Mouse (Mus musculus): Measurements from ENCODE around the gene Wwox. TPM values are rescaled to one million over a fixed set of nuclear protein-coding genes. Genes with fewer than 3 reads are reported as not detected.

The Wwox gene
- total and polyA plus RNA-seq, 3 experiments, result 7.8 to 11.5 (median 9.1) TPM

GRCm38 (mm10) chr8:114452781-114453221 lies 13.3 kb downstream of the Wwox start (continued):
- TF ChIP-seq RCOR1 (conservative IDR thresholded peaks at IDR 0.05; ENCODE audit: low read depth, low read length) (no peak), ETS1 (conservative IDR thresholded peaks at IDR 0.05; ENCODE audit: low read depth, low read length) (no peak), UBTF (IDR thresholded peaks at IDR 0.05; ENCODE audit: low read depth, low read length) (no peak), TCF12 (IDR thresholded peaks at IDR 0.05; ENCODE audit: low read depth, low read length) (no peak), JUND (conservative IDR thresholded peaks at IDR 0.05; ENCODE audit: low read depth, low read length) (no peak), EP300 (IDR thresholded peaks at IDR 0.05; ENCODE audit: low read length) (no peak), TBP (conservative IDR thresholded peaks at IDR 0.05; ENCODE audit: low read depth, low read length) (no peak)

- Histone ChIP-seq H3K27ac (ENCODE audit: insufficient read depth, low read depth) (no peak overlapping the region), H3K79me2 (replicated peaks; ENCODE audit: control insufficient read depth, extremely low read depth, insufficient read depth, poor library complexity, severe bottlenecking) (no peaks in the 10 kb centered on the region), H3K9me3 (replicated peaks; ENCODE audit: low read length) (no peaks in the 10 kb centered on the region), H3K4me3 (replicated peaks in 1 of 3; ENCODE audit: low read depth in 2 of 3, low read length in 2 of 3, poor library complexity in 1 of 3) (no peak overlapping the region), H3K36me3 (replicated peaks in 1 of 2; ENCODE audit: control insufficient read depth in 1 of 2, insufficient read depth in 1 of 2, low read length in 1 of 2) (peaks cover 10 to 73% of the 10 kb centered on the region in 2 experiments), H3K27me3 (replicated peaks) (no peaks in the 10 kb centered on the region), H3K4me1 (ENCODE audit: control insufficient read depth in 1 of 2, insufficient read depth in 2 of 2) (peaks cover 0 to 11% of the 10 kb centered on the region in 2 experiments; a peak in 2 of 4 replicates), H3K4me2 (ENCODE audit: insufficient read depth, low read depth, poor library complexity, severe bottlenecking) (no peak overlapping the region), H3K9ac (ENCODE audit: insufficient read depth, low read depth) (no peak overlapping the region)
- dilution Hi-C loops (cut with MboI; ENCODE audit: extremely low pct_ligation_motif_present, extremely low pct_unique_long_range_greater_than_20kb, low sequenced_read_pairs), result no loop called here
- no peak for DNase-seq (ENCODE audit: extremely low read depth)
- TF ChIP-seq BHLHE40 (IDR thresholded peaks at IDR 0.05; ENCODE audit: low read depth, low read length) (no peak), MAFK (IDR thresholded peaks at IDR 0.05; ENCODE audit: insufficient replicate concordance, low read length) (peak; percentile 85), CHD2 (IDR thresholded peaks at IDR 0.05; ENCODE audit: low read length) (no peak), HCFC1 (IDR thresholded peaks at IDR 0.05; ENCODE audit: low read depth, low read length) (no peak)
- in situ Hi-C loops (cut with MboI; ENCODE audit: low pct_ligation_motif_present, low pct_unique_long_range_greater_than_20kb, low sequenced_read_pairs), result loop anchor here (25.0 kb wide), 1 partner anchor 1982 kb away; no protein-coding TSS in a partner anchor
Measured at GRCm38 (mm10) chr8:114455302-114455701, 15.8 kb downstream of the Wwox start.

GRCm38 (mm10) chr8:114455953-114456352 lies 16.5 kb downstream of the Wwox start:
- dilution Hi-C loops (cut with MboI; ENCODE audit: extremely low pct_ligation_motif_present, extremely low pct_unique_long_range_greater_than_20kb, low sequenced_read_pairs), result no loop called here
- no peaks in the 10 kb centered on the region for H3K27me3 ChIP-seq (replicated peaks)
- H3K4me1 ChIP-seq (ENCODE audit: control insufficient read depth in 1 of 2, insufficient read depth in 2 of 2), result peaks cover 0 to 11% of the 10 kb centered on the region in 2 experiments; a peak in 2 of 4 replicates
- H3K4me3 ChIP-seq (replicated peaks in 1 of 3; ENCODE audit: low read depth in 2 of 3, low read length in 2 of 3, poor library complexity in 1 of 3), result no peak overlapping the region
- TF ChIP-seq SIN3A (IDR thresholded peaks at IDR 0.05; ENCODE audit: low read length) (no peak), E2F4 (IDR thresholded peaks at IDR 0.05; ENCODE audit: insufficient replicate concordance, low read depth, low read length) (no peak), EP300 (IDR thresholded peaks at IDR 0.05; ENCODE audit: low read length) (no peak), NELFE (IDR thresholded peaks at IDR 0.05; ENCODE audit: low read depth, low read length) (no peak), MAX (IDR thresholded peaks at IDR 0.05; ENCODE audit: low read length) (no peak), UBTF (IDR thresholded peaks at IDR 0.05; ENCODE audit: low read depth, low read length) (no peak), ELF1 (IDR thresholded peaks at IDR 0.05; ENCODE audit: low read depth, low read length) (no peak), MXI1 (IDR thresholded peaks at IDR 0.05; ENCODE audit: low read depth, low read length) (no peak), TBP (conservative IDR thresholded peaks at IDR 0.05; ENCODE audit: low read depth, low read length) (no peak), PAX5 (IDR thresholded peaks at IDR 0.05; ENCODE audit: low read length) (no peak), ETS1 (conservative IDR thresholded peaks at IDR 0.05; ENCODE audit: low read depth, low read length) (no peak), POLR2AphosphoS2 (IDR thresholded peaks at IDR 0.05; ENCODE audit: low read depth, low read length) (no peak), ZC3H11A (IDR thresholded peaks at IDR 0.05; ENCODE audit: low read depth, low read length) (no peak)
- in situ Hi-C loops (cut with MboI; ENCODE audit: low pct_ligation_motif_present, low pct_unique_long_range_greater_than_20kb, low sequenced_read_pairs), result loop anchor here (25.0 kb wide), 1 partner anchor 1981 kb away; no protein-coding TSS in a partner anchor
- DNase-seq (ENCODE audit: extremely low read depth), result no peak
- H3K79me2 ChIP-seq (replicated peaks; ENCODE audit: control insufficient read depth, extremely low read depth, insufficient read depth, poor library complexity, severe bottlenecking), result no peaks in the 10 kb centered on the region
- no peaks in the 10 kb centered on the region for H3K9me3 ChIP-seq (replicated peaks; ENCODE audit: low read length)
- no peak overlapping the region for H3K9ac ChIP-seq (ENCODE audit: insufficient read depth, low read depth)
- peaks cover 8 to 71% of the 10 kb centered on the region in 2 experiments for H3K36me3 ChIP-seq (replicated peaks in 1 of 2; ENCODE audit: control insufficient read depth in 1 of 2, insufficient read depth in 1 of 2, low read length in 1 of 2)
- H3K27ac ChIP-seq (ENCODE audit: insufficient read depth, low read depth), result no peak overlapping the region
- H3K4me2 ChIP-seq (ENCODE audit: insufficient read depth, low read depth, poor library complexity, severe bottlenecking), result no peak overlapping the region
